Mouse (Mus musculus) CH12.LX (cell line): ENCODE measurements around the gene Fam122b.

ENCODE experiments used
- CTCF ChIP-seq, 2 experiments: IDR thresholded peaks in 1 of 2; conservative IDR thresholded peaks in 1 of 2; 2 replicates each; pipeline ENCODE4 v1.5.1; 2011 to 2012; ENCODE audit warnings: low read depth in 2 of 2, low read length in 2 of 2, improper control_type of control experiment in 1 of 2, inconsistent platforms in 1 of 2, mild to moderate bottlenecking in 1 of 2, moderate library complexity in 1 of 2
- ELF1 ChIP-seq: IDR thresholded peaks from 2 replicates; pipeline ENCODE4 v1.6.1; 2014; ENCODE audit warnings: low read depth, mild to moderate bottlenecking, inconsistent platforms, low read length, improper control_type of control experiment
- EP300 ChIP-seq: IDR thresholded peaks from 2 replicates; pipeline ENCODE4 v1.6.1; 2011; ENCODE audit warnings: low read length, improper control_type of control experiment
- GABPA ChIP-seq: IDR thresholded peaks from 2 replicates; pipeline ENCODE4 v1.6.1; 2012; ENCODE audit warnings: low read depth, low read length, improper control_type of control experiment, inconsistent platforms; ENCODE audit not compliant: insufficient replicate concordance
- MAX ChIP-seq: IDR thresholded peaks from 2 replicates; pipeline ENCODE4 v1.6.1; 2011; ENCODE audit warnings: low read length, improper control_type of control experiment
- POLR2A ChIP-seq: IDR thresholded peaks from 2 replicates; pipeline ENCODE4 v1.6.1; 2011; ENCODE audit warnings: low read depth, mild to moderate bottlenecking, improper control_type of control experiment, low read length
- SIN3A ChIP-seq: IDR thresholded peaks from 2 replicates; pipeline ENCODE4 v1.6.1; 2012; ENCODE audit warnings: low read length, improper control_type of control experiment, inconsistent platforms
- TBP ChIP-seq: conservative IDR thresholded peaks from 2 replicates; pipeline ENCODE4 v1.6.1; 2011; ENCODE audit warnings: low read depth, low read length, improper control_type of control experiment
- TCF12 ChIP-seq: IDR thresholded peaks from 2 replicates; pipeline ENCODE4 v1.6.1; 2014; ENCODE audit warnings: low read depth, mild to moderate bottlenecking, inconsistent platforms, low read length, improper control_type of control experiment
- USF2 ChIP-seq: conservative IDR thresholded peaks from 2 replicates; pipeline ENCODE4 v1.6.1; 2011; ENCODE audit warnings: low read depth, low read length, improper control_type of control experiment
- ZKSCAN1 ChIP-seq: IDR thresholded peaks from 2 replicates; pipeline ENCODE4 v1.6.1; 2012; ENCODE audit warnings: low read depth, inconsistent platforms, low read length, improper control_type of control experiment, borderline replicate concordance
- ZNF384 ChIP-seq: IDR thresholded peaks from 2 replicates; pipeline ENCODE4 v1.6.1; 2012; ENCODE audit warnings: low read depth, low read length, improper control_type of control experiment, inconsistent platforms

DNA sequence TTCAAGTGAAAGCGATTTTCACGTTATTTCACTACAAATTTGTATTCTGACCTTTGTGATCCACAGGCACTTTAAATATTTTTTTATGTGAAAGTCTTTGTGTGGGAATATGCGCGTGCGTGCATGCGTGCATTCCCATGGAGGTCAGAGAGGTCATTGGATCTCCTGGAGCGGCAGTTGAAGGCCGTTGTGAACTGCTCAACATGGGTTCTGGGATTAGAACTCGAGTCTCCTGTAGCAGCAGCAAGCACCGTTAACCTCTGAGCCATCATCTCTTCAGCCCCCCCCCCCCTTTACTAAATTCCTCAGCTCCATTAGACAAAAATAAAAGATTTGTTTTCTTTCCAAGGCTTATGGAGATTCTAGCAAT lies 443 bp upstream of the Fam122b start:
- no peak for TF ChIP-seq TCF12
- TF ChIP-seq CTCF (conservative IDR thresholded peaks at IDR 0.05 in 1 of 2, IDR thresholded peaks at IDR 0.05 in 1 of 2; ENCODE audit: low read depth in 2 of 2, low read length in 2 of 2) = no peak
- TF ChIP-seq ZNF384 = no peak
- no peak for TF ChIP-seq USF2
- no peak for TF ChIP-seq ELF1
- TF ChIP-seq EP300 = no peak
- TF ChIP-seq POLR2A = no peak
- no peak for TF ChIP-seq MAX
- no peak for TF ChIP-seq SIN3A
- TF ChIP-seq ZKSCAN1 = no peak
- no peak for TF ChIP-seq TBP
- no peak for TF ChIP-seq GABPA
